8 mouse cellular contexts compared by ENCODE assay signal in the genomic region with DNA sequence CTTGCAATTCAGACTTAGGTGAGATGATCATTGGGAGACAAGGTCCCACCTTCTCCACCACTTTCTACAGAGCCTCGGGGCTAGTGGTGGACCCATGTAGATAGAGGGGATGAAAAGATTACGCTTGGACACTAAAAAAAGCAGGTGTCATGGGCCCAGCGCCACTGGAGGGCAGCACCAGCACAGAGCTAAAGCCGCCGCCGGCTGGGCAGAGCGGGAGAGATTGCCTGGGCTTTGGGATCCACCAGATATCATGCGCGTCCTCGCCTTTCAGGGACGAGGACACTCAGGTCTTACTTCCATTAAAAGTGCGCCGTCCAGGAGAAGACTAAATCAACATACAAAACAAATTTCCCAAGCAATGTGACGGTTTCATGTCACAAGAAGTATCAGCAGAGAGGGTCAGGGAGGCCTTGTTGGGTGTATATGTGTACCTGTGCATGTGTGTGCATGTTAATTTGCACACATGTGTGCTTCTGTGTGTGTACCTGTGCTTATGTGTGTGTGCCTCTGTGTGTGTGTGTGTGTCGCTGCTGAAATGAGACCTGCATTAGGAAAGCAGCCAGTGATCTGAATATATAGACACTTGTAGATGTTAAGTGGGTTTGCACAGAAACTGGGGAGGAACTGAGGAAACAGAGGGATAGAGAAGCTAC. TPM values are rescaled to one million over a fixed set of nuclear protein-coding genes. Genes with fewer than 3 reads are reported as not detected.
A peak's percentile ranks its signal among the peaks of the same experiment; 100 is the strongest.
DNase-seq lines count a peak whose midpoint lies in the region; ATAC-seq and TF ChIP-seq lines count a peak whose summit lies in the region.

No protein-coding gene starts in this region.

- no peak overlapping the region for H3K9ac ChIP-seq in embryonic facial prominence, embryonic 12.5 days
- H3K9ac ChIP-seq in heart, embryonic 11.5 days (ENCODE audit: low read depth, low read length) = no peak overlapping the region
- H3K9ac ChIP-seq in kidney, postnatal 0 days (ENCODE audit: low read depth, low read length) = no peak overlapping the region
- H3K9ac ChIP-seq in liver, embryonic 14.5 days (replicated peaks) = no peak overlapping the region
- no peak overlapping the region for H3K9ac ChIP-seq in neural tube, embryonic 11.5 days (ENCODE audit: low read length)

- peak; percentile 88 for TF ChIP-seq CTCF in kidney, postnatal 0 days (IDR thresholded peaks at IDR 0.05; ENCODE audit: low read depth)
- peak; percentile 83 for TF ChIP-seq CTCF in liver, embryonic 14.5 days (IDR thresholded peaks at IDR 0.05; ENCODE audit: low read depth)
- TF ChIP-seq CTCF in testis, adult 2 months (IDR thresholded peaks at IDR 0.05; ENCODE audit: control insufficient read depth, insufficient read depth, insufficient replicate concordance, low read depth, low read length) = peak; percentile 46; the same call in 1 of the 2 replicates

- H3K4me1 ChIP-seq in embryonic facial prominence, embryonic 12.5 days = peaks cover 6% of the 10 kb centered on the region
- peaks cover 6% of the 10 kb centered on the region; the same call in 1 of the 2 replicates for H3K4me1 ChIP-seq in heart, embryonic 11.5 days (ENCODE audit: control insufficient read depth, insufficient read depth, low read length)
- no peaks in the 10 kb centered on the region for H3K4me1 ChIP-seq in kidney, postnatal 0 days (replicated peaks; ENCODE audit: insufficient read depth, low read length)
- peaks cover 0 to 4% of the 10 kb centered on the region in 2 experiments; a peak in 1 of 4 replicates for H3K4me1 ChIP-seq in liver, embryonic 14.5 days (replicated peaks; ENCODE audit: control insufficient read depth in 2 of 2, insufficient read depth in 2 of 2, low read length in 1 of 2)
- peaks cover 8% of the 10 kb centered on the region; the same call in 1 of the 2 replicates for H3K4me1 ChIP-seq in neural tube, embryonic 11.5 days (ENCODE audit: control insufficient read depth, insufficient read depth, low read length)
- H3K4me1 ChIP-seq in testis, adult 2 months (ENCODE audit: control insufficient read depth, insufficient read depth, low read length) = no peaks in the 10 kb centered on the region; the same call in 1 of the 2 replicates

- H3K27me3 ChIP-seq in embryonic facial prominence, embryonic 12.5 days = peaks cover 37% of the 10 kb centered on the region
- peaks cover 41% of the 10 kb centered on the region for H3K27me3 ChIP-seq in heart, embryonic 11.5 days (ENCODE audit: control insufficient read depth, insufficient read depth, low read length)
- no peaks in the 10 kb centered on the region for H3K27me3 ChIP-seq in kidney, postnatal 0 days (ENCODE audit: insufficient read depth, low read length)
- peaks cover 12% of the 10 kb centered on the region for H3K27me3 ChIP-seq in liver, embryonic 14.5 days (ENCODE audit: control insufficient read depth, insufficient read depth, low read length)
- H3K27me3 ChIP-seq in neural tube, embryonic 11.5 days (ENCODE audit: control insufficient read depth, insufficient read depth, low read length) = peaks cover 18% of the 10 kb centered on the region
- H3K27me3 ChIP-seq in testis, adult 2 months (ENCODE audit: control insufficient read depth, insufficient read depth, low read length) = no peaks in the 10 kb centered on the region

- peak; percentile 25; the same call in 1 of the 2 replicates for ATAC-seq in embryonic facial prominence, embryonic 12.5 days (ENCODE audit: insufficient number of reproducible peaks, insufficient read depth, low FRiP score, low TSS enrichment)
- no peak for ATAC-seq in heart, embryonic 11.5 days (replicated peaks; ENCODE audit: insufficient number of reproducible peaks, low FRiP score, low TSS enrichment)
- 0 out of 2 replicates have a peak, but pooled peaks have one; percentile 38 for ATAC-seq in kidney, postnatal 0 days (replicated peaks; ENCODE audit: low FRiP score, low read depth)
- ATAC-seq in liver, embryonic 14.5 days (ENCODE audit: insufficient read depth) = no peak
- ATAC-seq in neural tube, embryonic 11.5 days (ENCODE audit: insufficient read depth, low FRiP score, low TSS enrichment) = peak; percentile 31; the same call in 1 of the 2 replicates

- 8% methylated on average over 15 of the region's 15 CpGs for WGBS in embryonic facial prominence, embryonic 12.5 days
- 8% methylated on average over 15 of the region's 15 CpGs for WGBS in heart, embryonic 11.5 days (ENCODE audit: insufficient replicate concordance)
- WGBS in kidney, postnatal 0 days = 7% methylated on average over 15 of the region's 15 CpGs
- 7% methylated on average over 15 of the region's 15 CpGs for whole genome bisulfite sequencing in liver, embryonic 14.5 days (ENCODE audit: insufficient replicate concordance)
- WGBS in neural tube, embryonic 11.5 days = 7% methylated on average over 15 of the region's 15 CpGs

- no peak for TF ChIP-seq EP300 in liver, embryonic 14.5 days (IDR thresholded peaks at IDR 0.05; ENCODE audit: low read depth)

- H3K4me3 ChIP-seq in embryonic facial prominence, embryonic 12.5 days = no peak overlapping the region
- no peak overlapping the region for H3K4me3 ChIP-seq in heart, embryonic 11.5 days (ENCODE audit: low read depth, low read length)
- H3K4me3 ChIP-seq in kidney, postnatal 0 days (replicated peaks; ENCODE audit: low read depth, low read length) = no peak overlapping the region
- no peak overlapping the region for H3K4me3 ChIP-seq in liver, embryonic 14.5 days (ENCODE audit: insufficient read depth in 1 of 2, low read depth in 2 of 2, low read length in 2 of 2)
- no peak overlapping the region for H3K4me3 ChIP-seq in neural tube, embryonic 11.5 days (ENCODE audit: low read depth, low read length)
- peak overlapping the region; percentile 6 for H3K4me3 ChIP-seq in testis, adult 2 months (ENCODE audit: control insufficient read depth, low read depth, low read length)

- H3K27ac ChIP-seq in embryonic facial prominence, embryonic 12.5 days = no peak overlapping the region
- no peak overlapping the region for H3K27ac ChIP-seq in heart, embryonic 11.5 days (ENCODE audit: low read depth, low read length)
- H3K27ac ChIP-seq in kidney, postnatal 0 days = no peak overlapping the region
- no peak overlapping the region for H3K27ac ChIP-seq in liver, embryonic 14.5 days
- H3K27ac ChIP-seq in neural tube, embryonic 11.5 days (ENCODE audit: low read depth, low read length) = no peak overlapping the region
- no peak overlapping the region for H3K27ac ChIP-seq in testis, adult 2 months (ENCODE audit: control insufficient read depth, insufficient read depth, low read depth, low read length)

- peak; percentile 57 for DNase-seq in 3134 (ENCODE audit: extremely low read depth, insufficient read length, low spot score)
- DNase-seq in adrenal gland, postnatal 14 days = peak; percentile 90
- peak; percentile 90 for DNase-seq in kidney, postnatal 0 days (ENCODE audit: low spot score)
- peak in 2 of 3 experiments; percentile 23 to 24 for DNase-seq in liver, embryonic 14.5 days (ENCODE audit: low read depth in 3 of 3, low spot score in 3 of 3)
- peak; percentile 84 for DNase-seq in neural tube, embryonic 11.5 days (ENCODE audit: low spot score)

- no peak for TF ChIP-seq POLR2A in testis, adult 2 months (IDR thresholded peaks at IDR 0.05; ENCODE audit: control insufficient read depth, low read depth, low read length)

- no peaks in the 10 kb centered on the region for H3K9me3 ChIP-seq in embryonic facial prominence, embryonic 12.5 days
- H3K9me3 ChIP-seq in heart, embryonic 11.5 days (replicated peaks; ENCODE audit: control insufficient read depth, low read length) = no peaks in the 10 kb centered on the region
- H3K9me3 ChIP-seq in kidney, postnatal 0 days (replicated peaks; ENCODE audit: low read length) = no peaks in the 10 kb centered on the region
- H3K9me3 ChIP-seq in liver, embryonic 14.5 days (ENCODE audit: control insufficient read depth, low read length) = no peaks in the 10 kb centered on the region
- H3K9me3 ChIP-seq in neural tube, embryonic 11.5 days (ENCODE audit: control insufficient read depth, low read length) = no peaks in the 10 kb centered on the region

- peak overlapping the region; percentile 33 for H3K4me2 ChIP-seq in embryonic facial prominence, embryonic 12.5 days (replicated peaks)
- peak overlapping the region; percentile 32 for H3K4me2 ChIP-seq in heart, embryonic 11.5 days
- H3K4me2 ChIP-seq in kidney, postnatal 0 days (ENCODE audit: low read length) = no peak overlapping the region
- H3K4me2 ChIP-seq in liver, embryonic 14.5 days (ENCODE audit: low read depth) = peak overlapping the region; percentile 26; the same call in 1 of the 2 replicates
- H3K4me2 ChIP-seq in neural tube, embryonic 11.5 days (ENCODE audit: low read depth) = no peak overlapping the region

- no peaks in the 10 kb centered on the region for H3K36me3 ChIP-seq in embryonic facial prominence, embryonic 12.5 days
- no peaks in the 10 kb centered on the region for H3K36me3 ChIP-seq in heart, embryonic 11.5 days (ENCODE audit: control insufficient read depth, insufficient read depth, low read length)
- no peaks in the 10 kb centered on the region for H3K36me3 ChIP-seq in kidney, postnatal 0 days (ENCODE audit: insufficient read depth, low read length)
- H3K36me3 ChIP-seq in liver, embryonic 14.5 days (replicated peaks; ENCODE audit: control insufficient read depth, insufficient read depth, low read depth) = no peaks in the 10 kb centered on the region
- no peaks in the 10 kb centered on the region for H3K36me3 ChIP-seq in neural tube, embryonic 11.5 days (ENCODE audit: control insufficient read depth, insufficient read depth, low read length)
- no peaks in the 10 kb centered on the region for H3K36me3 ChIP-seq in testis, adult 2 months (ENCODE audit: control insufficient read depth, insufficient read depth, low read length)

RNA-seq across cellular contexts. Expression of a gene that starts 25.4 kb away (rescaled TPM):
- total RNA-seq in adrenal gland, postnatal 14 days (2021) = 15.6 and 19.5 TPM in 2 replicates
- polyA plus RNA-seq in embryonic facial prominence, embryonic 12.5 days (2016; fragmentation: Nextera tagmentation; extraction: Ambion mirVana) = 9.5 and 10.2 TPM in 2 replicates
- polyA plus RNA-seq in heart, embryonic 11.5 days (2014; fragmentation: Nextera tagmentation; extraction: Ambion mirVana) = 8.6 and 12.0 TPM in 2 replicates
- 14.8 and 15.5 TPM in 2 replicates for polyA plus RNA-seq in kidney, postnatal 0 days (2015; fragmentation: Nextera tagmentation; extraction: Ambion mirVana)
- polyA plus RNA-seq in liver, embryonic 14.5 days (2012; rRNA removed) = 7.0 and 7.7 TPM in 2 replicates
- 8.6 and 9.9 TPM in 2 replicates for polyA plus RNA-seq in liver, embryonic 14.5 days (2014; fragmentation: Nextera tagmentation; extraction: Ambion mirVana)
- 12.7 TPM in 2 replicates for polyA plus RNA-seq in neural tube, embryonic 11.5 days (2014; fragmentation: Nextera tagmentation; extraction: Ambion mirVana)
- 6.9 and 7.8 TPM in 2 replicates for polyA plus RNA-seq in testis, adult 2 months (2012; rRNA removed)

RNA-seq across cellular contexts. Expression of a gene that starts 51.9 kb away (rescaled TPM):
- total RNA-seq in adrenal gland, postnatal 14 days (2021) = 31.8 and 37.3 TPM in 2 replicates
- polyA plus RNA-seq in embryonic facial prominence, embryonic 12.5 days (2016; fragmentation: Nextera tagmentation; extraction: Ambion mirVana) = 28.8 and 29.7 TPM in 2 replicates
- 15.3 and 17.7 TPM in 2 replicates for polyA plus RNA-seq in heart, embryonic 11.5 days (2014; fragmentation: Nextera tagmentation; extraction: Ambion mirVana)
- 10.1 and 12.8 TPM in 2 replicates for polyA plus RNA-seq in kidney, postnatal 0 days (2015; fragmentation: Nextera tagmentation; extraction: Ambion mirVana)
- polyA plus RNA-seq in liver, embryonic 14.5 days (2012; rRNA removed) = 5.9 and 6.2 TPM in 2 replicates
- polyA plus RNA-seq in liver, embryonic 14.5 days (2014; fragmentation: Nextera tagmentation; extraction: Ambion mirVana) = 6.0 and 7.2 TPM in 2 replicates
- polyA plus RNA-seq in neural tube, embryonic 11.5 days (2014; fragmentation: Nextera tagmentation; extraction: Ambion mirVana) = 21.4 and 22.3 TPM in 2 replicates
- polyA plus RNA-seq in testis, adult 2 months (2012; rRNA removed) = 20.4 and 22.0 TPM in 2 replicates

Comparison
In these comparisons a context has a peak if more than half of its experiments do, and no peak if none do; other contexts are left out.
1. DNase-seq: peak in every context shown above with its lines; median percentile 90 in adrenal gland, postnatal 14 days; 90 in kidney, postnatal 0 days; 84 in neural tube, embryonic 11.5 days; 57 in 3134; 24 in liver, embryonic 14.5 days.
2. ATAC-seq: peak in embryonic facial prominence, embryonic 12.5 days (single experiment), kidney, postnatal 0 days (single experiment) and neural tube, embryonic 11.5 days (single experiment); none in heart, embryonic 11.5 days (single experiment) and liver, embryonic 14.5 days (single experiment).
3. H3K4me2 ChIP-seq: peak in embryonic facial prominence, embryonic 12.5 days (single experiment), heart, embryonic 11.5 days (single experiment) and liver, embryonic 14.5 days (single experiment); none in kidney, postnatal 0 days (single experiment) and neural tube, embryonic 11.5 days (single experiment).
4. Peak in every context shown above with its lines, with median percentiles within 50 percentile points of each other: CTCF ChIP-seq.